Mouse (Mus musculus) heart, postnatal 36 days (tissue): ENCODE measurements around the gene Nfil3. TPM values are rescaled to one million over a fixed set of nuclear protein-coding genes. Genes with fewer than 3 reads are reported as not detected.

ENCODE experiments used
- DNase-seq, 2 experiments: peaks; one replicate each; pipeline ENCODE4 v3.0.0; 2021 to 2022
- intact Hi-C: fragments of 180-260 bp; cut with DNase I; formaldehyde crosslinking; loops from one replicate; pipeline ENCODE4 v1.15.1; 2025
- total RNA-seq, 2 experiments: library from RNA; stranded (reverse); gene quantifications; 2 replicates each; pipeline ENCODE4 v1.2.3; 2021

Nfil3 gene
- total RNA-seq, 2 experiments from 2014 or later: 10.3 to 25.7 TPM

DNA sequence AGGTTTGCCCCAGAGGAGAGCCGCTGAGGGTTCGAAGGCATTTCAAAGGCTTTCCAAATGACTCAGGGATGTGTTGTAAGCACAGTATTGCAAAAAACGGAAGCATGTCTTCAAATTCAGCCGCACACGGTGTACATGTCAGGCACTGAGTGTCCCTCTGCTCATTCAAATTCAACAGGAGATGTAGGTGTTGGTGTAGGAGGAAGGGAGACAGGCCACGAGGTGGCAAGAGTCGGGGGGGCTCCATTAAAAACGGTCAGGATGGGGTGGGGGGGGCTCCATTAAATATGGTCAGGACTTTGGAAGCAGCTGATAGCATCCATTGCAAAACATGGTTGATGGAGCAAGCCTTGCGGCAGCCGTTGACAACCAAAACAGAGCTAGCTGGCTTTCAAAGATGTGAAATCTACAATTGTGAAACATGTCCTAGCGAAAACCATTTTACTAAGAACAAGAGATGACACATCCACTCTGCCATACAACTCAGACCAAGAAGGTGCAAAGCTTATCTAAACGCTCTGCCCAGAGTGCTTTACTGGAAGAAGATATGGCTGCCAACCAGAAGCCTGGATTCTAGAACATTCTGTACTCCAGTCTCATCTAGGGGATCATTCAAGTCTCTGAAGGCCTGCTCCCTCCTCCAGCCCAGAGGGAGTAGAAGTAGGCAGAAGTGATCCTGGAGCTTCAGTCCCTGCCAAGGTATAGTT is 4.8 kb upstream of the Nfil3 start:
- DNase-seq: no peak
- intact Hi-C loops: loop anchor here (1.0 kb wide), 1 partner anchor 111 kb away; no protein-coding TSS in a partner anchor

GRCm38 (mm10) chr13:52982703-52983102 is 1.8 kb upstream of the Nfil3 start:
- peak; percentile 89 to 90 for DNase-seq
- intact Hi-C loops: loop anchor here (1.0 to 5.0 kb wide), 3 partner anchors 270 to 395 kb away; partner anchors contain the start of gene Sptlc1

DNA sequence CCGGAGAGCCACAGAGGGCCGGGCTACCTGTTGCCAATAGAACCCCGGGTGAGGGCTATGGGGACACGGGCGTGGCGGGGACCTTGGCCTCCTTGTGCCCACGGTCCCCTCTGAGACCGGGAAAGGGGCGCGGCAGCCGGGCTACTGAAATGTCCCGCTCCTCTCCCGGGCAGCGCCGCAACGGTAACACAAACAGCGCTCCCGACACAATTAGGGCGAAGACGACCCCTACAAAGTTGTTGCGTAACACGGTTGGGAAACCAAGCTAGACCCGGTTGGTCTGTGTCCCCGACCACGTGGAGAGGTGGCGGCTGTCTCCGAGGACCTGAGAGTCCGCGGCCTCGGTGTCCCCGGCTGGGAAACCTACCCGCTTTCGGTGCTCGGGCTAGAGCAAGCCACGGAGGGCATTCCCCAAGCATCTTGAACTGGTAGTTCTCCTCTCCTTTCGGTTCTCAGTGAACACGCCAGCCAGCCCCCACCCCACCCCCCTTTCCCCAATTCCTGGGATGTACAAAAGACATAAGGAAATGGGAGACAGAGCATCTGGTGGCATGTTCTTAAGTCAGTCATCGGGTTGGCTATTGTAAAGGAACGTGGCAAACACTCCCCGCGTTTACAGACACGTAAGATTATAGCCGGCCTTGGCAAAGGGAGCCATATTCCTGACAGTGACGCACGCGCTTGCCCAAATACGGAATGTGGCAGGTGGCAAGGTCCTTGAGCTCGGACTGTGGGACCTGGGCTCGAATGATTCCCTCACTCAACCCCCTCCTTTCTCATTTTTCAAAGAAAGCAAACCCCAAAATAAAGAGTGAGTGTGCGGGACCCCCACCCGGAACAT is 788 bp upstream of the Nfil3 start:
- peak; percentile 60 to 72 for DNase-seq
- intact Hi-C loops: loop anchor here (1.0 to 5.0 kb wide), 3 partner anchors 159 to 396 kb away; partner anchors contain the start of gene Sptlc1

DNA sequence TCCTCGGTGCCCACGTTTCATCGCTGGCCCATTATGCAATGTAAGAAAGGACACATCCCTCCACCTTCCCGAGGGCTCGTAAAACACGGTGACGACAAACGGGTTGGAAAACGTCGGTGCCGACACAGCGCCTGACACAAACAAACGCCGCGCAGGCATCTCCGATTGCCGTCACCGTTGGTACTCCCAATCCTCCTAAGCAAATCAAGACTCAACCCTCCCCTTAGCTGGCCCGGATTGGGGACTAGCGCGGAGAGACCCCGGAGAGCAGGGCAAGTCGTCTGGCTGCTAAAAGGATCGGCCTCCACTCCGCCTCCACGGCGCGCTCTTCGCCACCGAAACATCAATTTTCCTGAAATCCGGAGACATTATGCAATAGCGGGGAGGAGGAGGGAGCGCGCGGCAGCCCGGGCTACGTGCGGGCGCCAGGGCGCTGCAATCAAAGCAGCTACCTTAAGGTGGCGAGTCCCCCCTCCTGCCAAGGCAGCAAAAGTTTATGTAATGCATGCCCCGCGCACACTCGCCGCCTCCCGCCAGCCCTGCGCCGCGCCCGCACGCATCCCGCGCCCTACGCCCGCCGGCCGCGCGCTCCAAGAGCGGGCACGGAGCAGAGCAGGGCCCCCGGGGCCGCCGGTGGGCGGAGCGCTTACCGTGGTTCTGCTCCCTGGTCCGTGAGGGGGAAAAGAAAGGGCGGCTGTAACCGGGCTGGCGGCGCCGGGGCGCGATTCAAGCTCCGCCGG is 492 bp downstream of the Nfil3 start:
- DNase-seq: peak; percentile 71 to 87
- intact Hi-C loops: loop anchor here (2.0 to 5.0 kb wide), 2 partner anchors 158 to 397 kb away; partner anchors contain the start of gene Sptlc1

GRCm38 (mm10) chr13:52979331-52980051 is 1.4 kb downstream of the Nfil3 start:
- intact Hi-C loops: loop anchor here (2.0 to 5.0 kb wide), 3 partner anchors 87 to 398 kb away; partner anchors contain the start of gene Sptlc1
- peak; percentile 26 to 32 for DNase-seq

GRCm38 (mm10) chr13:52978321-52978981 is 2.4 kb downstream of the Nfil3 start:
- peak; percentile 47 to 67 for DNase-seq
- intact Hi-C loops: loop anchor here (1.0 to 5.0 kb wide), 2 partner anchors 49 to 86 kb away; partner anchors contain the start of gene Auh

GRCm38 (mm10) chr13:52977757-52978156 is 3.1 kb downstream of the Nfil3 start:
- no peak for DNase-seq
- intact Hi-C loops: loop anchor here (1.0 to 5.0 kb wide), 2 partner anchors 48 to 85 kb away; partner anchors contain the start of gene Auh

GRCm38 (mm10) chr13:52977221-52977609 is 3.7 kb downstream of the Nfil3 start:
- no peak for DNase-seq
- intact Hi-C loops: loop anchor here (5.0 kb wide), 1 partner anchor 85 kb away; no protein-coding TSS in a partner anchor

- DNase-seq: peak; percentile 34 to 53
- intact Hi-C loops: loop anchor here (5.0 kb wide), 1 partner anchor 84 kb away; no protein-coding TSS in a partner anchor
Measured at GRCm38 (mm10) chr13:52976510-52977220, 4.2 kb downstream of the Nfil3 start.

GRCm38 (mm10) chr13:52976130-52976509 is 4.8 kb downstream of the Nfil3 start:
- DNase-seq: no peak
- intact Hi-C loops: loop anchor here (5.0 kb wide), 1 partner anchor 84 kb away; no protein-coding TSS in a partner anchor

DNA sequence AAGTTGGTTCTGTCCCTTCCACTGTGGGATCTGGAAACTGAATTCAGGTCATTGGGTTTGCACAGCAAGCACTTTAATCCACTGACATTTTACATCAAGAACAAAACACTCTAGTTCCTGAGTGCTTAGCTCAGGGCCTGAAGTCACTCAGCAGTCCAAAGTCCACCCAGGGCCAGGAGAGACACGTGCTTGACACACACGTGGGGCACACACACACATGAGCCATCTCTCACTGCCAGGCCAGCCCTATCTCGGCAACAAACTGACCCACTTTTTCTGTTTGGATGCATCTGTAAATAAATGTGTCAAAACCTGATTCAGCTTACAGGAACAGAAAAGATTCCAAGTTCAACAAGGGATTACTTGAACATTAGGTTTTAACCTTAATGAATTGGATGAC is 6.2 kb downstream of the Nfil3 start:
- DNase-seq: peak; percentile 21 to 33
- intact Hi-C loops: loop anchor here (5.0 kb wide), 1 partner anchor 82 kb away; no protein-coding TSS in a partner anchor

DNA sequence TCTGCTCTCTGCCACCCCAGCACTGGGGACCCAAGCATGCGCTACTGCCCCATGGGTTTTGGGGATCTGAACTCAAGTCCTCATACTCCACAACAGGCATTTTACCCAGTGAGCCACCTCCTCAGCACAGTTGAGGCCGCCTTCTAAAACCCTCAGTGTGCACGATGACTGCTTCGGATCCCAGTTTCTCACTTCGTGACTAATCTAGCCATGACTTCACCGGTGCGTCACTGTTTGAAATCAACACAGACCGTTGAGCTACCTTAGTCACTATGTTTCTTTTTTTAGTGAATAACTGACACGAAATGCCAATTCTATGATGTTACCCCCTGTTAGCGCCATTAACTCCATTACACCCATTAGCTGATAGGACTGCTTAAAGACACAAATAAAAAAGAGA is 7.4 kb downstream of the Nfil3 start:
- intact Hi-C loops: no loop called here
- no peak for DNase-seq

GRCm38 (mm10) chr13:52972626-52973025 is 8.2 kb downstream of the Nfil3 start:
- DNase-seq: no peak

DNA sequence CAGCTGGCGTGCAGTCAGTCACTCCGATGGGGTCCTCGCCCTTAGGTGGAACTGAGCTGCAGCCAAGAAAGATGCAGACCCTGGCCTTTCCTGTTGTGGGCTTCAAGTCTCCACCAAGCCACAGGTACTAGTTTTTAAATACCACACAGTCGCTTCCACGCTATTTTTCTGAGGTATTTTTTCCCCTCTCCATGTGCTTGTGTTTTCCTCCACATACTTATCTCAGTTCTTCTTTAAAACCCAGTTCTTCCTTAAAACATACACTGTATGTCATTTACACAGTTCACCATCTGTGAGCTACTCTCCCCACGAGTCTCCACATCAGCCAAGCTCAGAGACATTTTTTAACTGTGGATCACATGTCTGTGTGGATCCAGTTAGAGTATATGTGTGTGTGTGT is 10.0 kb downstream of the Nfil3 start:
- no peak for DNase-seq
- intact Hi-C loops: no loop called here

More at GRCm38 (mm10) chr13:52972626-52973025, 8.2 kb downstream of the Nfil3 start:
- intact Hi-C loops: no loop called here

- intact Hi-C loops: no loop called here
- DNase-seq: no peak
Measured at GRCm38 (mm10) chr13:52962922-52963321, 18.0 kb downstream of the Nfil3 start.

GRCm38 (mm10) chr13:52962361-52962760 is 18.5 kb downstream of the Nfil3 start:
- intact Hi-C loops: no loop called here
- no peak for DNase-seq

GRCm38 (mm10) chr13:52953779-52954553 is 26.9 kb downstream of the Nfil3 start:
- DNase-seq: no peak
- intact Hi-C loops: no loop called here

GRCm38 (mm10) chr13:52949211-52949610 is 31.7 kb downstream of the Nfil3 start:
- intact Hi-C loops: no loop called here
- no peak for DNase-seq
